Mouse (Mus musculus) cortical plate, adult 2 months (tissue): Measurements from ENCODE around the gene A930004D18Rik.

Experiments used
- CTCF ChIP-seq: fragments of 200-500 bp; IDR thresholded peaks from 2 replicates; pipeline ENCODE4 v1.5.1; 2011; ENCODE audit warnings: mild to moderate bottlenecking, control low read depth, low read length; ENCODE audit not compliant: insufficient read depth; ENCODE audit errors: extremely low read depth
- POLR2A ChIP-seq: fragments of 200-500 bp; IDR thresholded peaks from 2 replicates; pipeline ENCODE4 v1.6.1; 2011; ENCODE audit warnings: mild to moderate bottlenecking, low read length, control low read depth; ENCODE audit not compliant: insufficient read depth; ENCODE audit errors: extremely low read depth

GRCm38 (mm10) chr2:18030581-18030980 is 7.0 kb downstream of the A930004D18Rik start:
- TF ChIP-seq POLR2A (no peak), CTCF (no peak)
